Mouse (Mus musculus) liver, adult (tissue): ENCODE data around the gene Nelfb.

Experiments
- GATA4 ChIP-seq: IDR thresholded peaks from 2 replicates; pipeline ENCODE4 v1.6.1; 2014; ENCODE audit warnings: mild to moderate bottlenecking, low read length; ENCODE audit not compliant: insufficient replicate concordance

Gene Nelfb

DNA sequence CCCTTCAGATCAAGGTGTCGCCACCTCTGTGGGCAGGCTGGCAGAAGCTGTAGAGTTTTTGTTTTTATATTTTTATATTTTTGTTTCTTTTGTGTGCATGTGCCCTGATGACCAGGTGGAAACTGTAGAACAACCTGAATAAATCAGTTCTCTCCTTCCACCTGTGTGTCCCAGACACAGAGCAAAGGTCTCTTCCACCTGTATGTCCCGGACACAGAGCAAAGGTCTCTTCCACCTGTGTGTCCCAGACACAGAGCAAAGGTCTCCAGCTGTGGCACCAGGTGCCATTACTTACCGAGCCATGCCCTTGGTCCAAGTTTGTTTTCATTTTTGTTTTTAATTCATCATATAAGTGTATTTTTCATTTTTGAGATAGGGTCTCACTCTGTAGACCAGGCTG is 55.1 kb downstream of the Nelfb start:
- no peak for TF ChIP-seq GATA4

DNA sequence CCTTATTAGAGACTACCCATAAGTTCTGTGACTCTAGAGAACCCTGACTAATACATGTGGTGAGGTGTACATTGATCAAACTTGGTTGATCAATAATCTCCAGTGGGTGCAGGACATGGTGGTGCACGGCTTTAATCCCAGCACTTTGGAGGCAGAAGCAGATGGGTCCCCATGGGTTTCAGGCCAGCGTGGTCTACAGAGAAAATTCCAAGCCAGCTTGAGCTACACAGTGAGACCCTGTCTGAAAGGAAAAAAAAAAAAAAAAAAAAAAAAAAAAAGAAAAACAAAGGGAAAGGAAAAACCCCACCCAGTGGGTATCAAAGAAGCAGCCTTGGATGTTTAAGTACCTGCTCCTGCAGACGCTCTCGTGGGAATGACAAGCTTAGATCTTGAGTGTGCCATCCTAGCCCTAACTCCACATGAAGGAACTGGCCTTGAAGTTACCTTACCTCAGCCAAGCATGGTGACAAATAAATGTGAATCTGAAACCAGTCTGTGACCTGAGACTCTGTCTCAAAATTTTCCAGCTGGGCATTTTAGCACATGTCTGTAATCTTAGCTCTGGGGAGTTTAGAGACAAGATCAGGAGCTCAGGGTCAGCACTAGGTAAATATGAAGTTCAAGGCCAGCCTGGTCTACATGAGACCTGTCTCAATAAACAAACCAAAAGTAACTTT is 59.9 kb downstream of the Nelfb start:
- TF ChIP-seq GATA4, result no peak
